Mouse (Mus musculus): ENCODE measurements around the gene Stx16.

GRCm38 (mm10) chr2:174061219-174061618, 14.9 kb upstream of the Stx16 start:
- TF ChIP-seq CTCF (IDR thresholded peaks at IDR 0.05; ENCODE audit: insufficient read depth, low read depth, low read length) (no peak), POLR2A (IDR thresholded peaks at IDR 0.05; ENCODE audit: insufficient read depth, low read depth, low read length) (no peak)

All from olfactory bulb, adult 2 months (tissue).